Mouse (Mus musculus) kidney, embryonic 14.5 days (tissue): ENCODE measurements at regions not wholly inside any gene's neighbourhood (a gene's known extent, or its start where the extent isn't known, plus 50 kb on each side); places are given as distances from the start of the nearest gene placed in this dataset.
A peak's percentile ranks its signal among the peaks of the same experiment; 100 is the strongest.

Experiments used
- ATAC-seq: fragments of 200-750 bp; cut with Nextera tagmentation; 2 replicates; pipeline ENCODE4 v1.8.0; 2017; ENCODE audit warnings: moderate number of reproducible peaks, mild to moderate bottlenecking, moderate TSS enrichment, moderate library complexity; ENCODE audit not compliant: low FRiP score, low TSS enrichment
- H3K27ac ChIP-seq: fragments of 300-500 bp; sonication (generic); 2 replicates; pipeline ENCODE4 v1.5.1; 2014; ENCODE audit warnings: low read depth, mild to moderate bottlenecking, low read length, moderate library complexity, mixed read lengths
- H3K27me3 ChIP-seq: fragments of 300-500 bp; sonication (generic); 2 replicates; pipeline ENCODE4 v1.6.1; 2014; ENCODE audit warnings: mild to moderate bottlenecking, low read length; ENCODE audit not compliant: control insufficient read depth, insufficient read depth
- H3K36me3 ChIP-seq: fragments of 300-500 bp; sonication (generic); 2 replicates; pipeline ENCODE4 v1.6.1; 2014; ENCODE audit warnings: low read length, mixed read lengths; ENCODE audit not compliant: control insufficient read depth, insufficient read depth
- H3K4me1 ChIP-seq: fragments of 300-500 bp; sonication (generic); 2 replicates; pipeline ENCODE4 v1.6.1; 2014; ENCODE audit warnings: low read length, mixed read lengths; ENCODE audit not compliant: control insufficient read depth, insufficient read depth
- H3K4me2 ChIP-seq: fragments of 300-500 bp; sonication (generic); replicated peaks from 2 replicates; pipeline ENCODE4 v1.6.1; 2014; ENCODE audit warnings: low read depth, mild to moderate bottlenecking, low read length
- H3K4me3 ChIP-seq: fragments of 300-500 bp; sonication (generic); 2 replicates; pipeline ENCODE4 v1.5.1; 2014; ENCODE audit warnings: mild to moderate bottlenecking, low read length
- H3K9ac ChIP-seq: fragments of 300-500 bp; sonication (generic); 2 replicates; pipeline ENCODE4 v1.6.1; 2014; ENCODE audit warnings: low read depth, mild to moderate bottlenecking, low read length, moderate library complexity
- H3K9me3 ChIP-seq: fragments of 300-500 bp; sonication (generic); 2 replicates; pipeline ENCODE4 v1.6.1; 2016; ENCODE audit warnings: low read length; ENCODE audit not compliant: control insufficient read depth
- WGBS: fragments of 180-500 bp; shearing (Covaris S2); extraction: QIAGEN DNeasy Blood & Tissue Kit; methylation state at CpG from one replicate; pipeline ENCODE4 v1.1.7; 2014; 5-methylcytosine and 5-hydroxymethylcytosine counted together

GRCm38 (mm10) chr12:77638266-77638665, 400.3 kb downstream of the Fut8 start:
- peak; percentile 93 for ATAC-seq
- no peaks in the 10 kb centered on the region for H3K9me3 ChIP-seq
- H3K4me3 ChIP-seq: no peak overlapping the region
- 24% methylated on average over 7 of the region's 7 CpGs for WGBS
- H3K9ac ChIP-seq: no peak overlapping the region
- H3K27me3 ChIP-seq: peaks cover 8% of the 10 kb centered on the region
- no peaks in the 10 kb centered on the region for H3K36me3 ChIP-seq
- peaks cover 11% of the 10 kb centered on the region for H3K4me1 ChIP-seq
- no peak overlapping the region for H3K27ac ChIP-seq
- no peak overlapping the region for H3K4me2 ChIP-seq

GRCm38 (mm10) chr12:77642336-77642735, 404.4 kb downstream of the Fut8 start:
- Histone ChIP-seq H3K27ac (no peak overlapping the region), H3K4me2 (no peak overlapping the region), H3K4me1 (peaks cover 9% of the 10 kb centered on the region), H3K9me3 (no peaks in the 10 kb centered on the region), H3K4me3 (no peak overlapping the region), H3K36me3 (no peaks in the 10 kb centered on the region), H3K27me3 (peaks cover 2% of the 10 kb centered on the region), H3K9ac (no peak overlapping the region)
- ATAC-seq: no peak
- 78% methylated on average over 4 of the region's 4 CpGs for WGBS

GRCm38 (mm10) chr12:77647841-77648240, 409.9 kb downstream of the Fut8 start:
- Histone ChIP-seq H3K27ac (no peak overlapping the region), H3K36me3 (no peaks in the 10 kb centered on the region), H3K4me1 (no peaks in the 10 kb centered on the region), H3K4me3 (no peak overlapping the region), H3K9ac (no peak overlapping the region), H3K27me3 (no peaks in the 10 kb centered on the region; the same call in 1 of the 2 replicates), H3K9me3 (no peaks in the 10 kb centered on the region), H3K4me2 (no peak overlapping the region)
- ATAC-seq: no peak
- 68% methylated on average over 3 of the region's 3 CpGs for WGBS

DNA sequence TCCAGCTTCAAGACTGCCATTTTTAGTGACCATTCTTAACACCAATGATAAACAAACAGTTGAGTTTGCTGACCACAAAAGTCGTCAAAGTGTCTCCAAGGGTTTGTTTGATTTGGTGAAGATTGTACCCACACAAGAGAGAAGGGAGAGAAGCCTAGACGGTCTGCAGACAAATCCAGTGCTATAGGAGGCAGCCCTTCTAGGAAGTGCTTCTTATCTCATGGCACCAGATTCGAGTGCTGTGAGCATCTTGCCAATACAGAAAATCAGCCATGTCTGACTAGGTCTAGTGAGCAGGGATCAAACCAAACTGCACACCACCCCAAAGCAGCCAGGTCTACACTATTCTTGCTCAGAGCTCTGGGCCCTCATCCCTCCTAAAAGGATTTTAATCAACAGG, 416.4 kb downstream of the Fut8 start:
- no peak overlapping the region for H3K4me3 ChIP-seq
- no peak overlapping the region for H3K4me2 ChIP-seq
- 70% methylated on average over 3 of the region's 3 CpGs for WGBS
- H3K9me3 ChIP-seq: no peaks in the 10 kb centered on the region
- H3K27ac ChIP-seq: no peak overlapping the region
- no peaks in the 10 kb centered on the region for H3K4me1 ChIP-seq
- ATAC-seq: no peak
- no peaks in the 10 kb centered on the region for H3K36me3 ChIP-seq
- no peaks in the 10 kb centered on the region; the same call in 1 of the 2 replicates for H3K27me3 ChIP-seq
- no peak overlapping the region for H3K9ac ChIP-seq

- no peak overlapping the region for H3K4me2 ChIP-seq
- WGBS: 81% methylated on average over 5 of the region's 5 CpGs
- H3K27me3 ChIP-seq: no peaks in the 10 kb centered on the region; the same call in 1 of the 2 replicates
- no peaks in the 10 kb centered on the region for H3K4me1 ChIP-seq
- no peaks in the 10 kb centered on the region for H3K36me3 ChIP-seq
- H3K9me3 ChIP-seq: no peaks in the 10 kb centered on the region
- no peak overlapping the region for H3K4me3 ChIP-seq
- H3K9ac ChIP-seq: no peak overlapping the region
- no peak overlapping the region for H3K27ac ChIP-seq
- ATAC-seq: no peak
Measured at GRCm38 (mm10) chr12:77657060-77657459, 419.1 kb downstream of the Fut8 start.

- Histone ChIP-seq H3K27ac (no peak overlapping the region), H3K27me3 (no peaks in the 10 kb centered on the region; the same call in 1 of the 2 replicates), H3K4me3 (no peak overlapping the region), H3K9ac (no peak overlapping the region), H3K4me1 (no peaks in the 10 kb centered on the region), H3K4me2 (no peak overlapping the region), H3K9me3 (no peaks in the 10 kb centered on the region), H3K36me3 (no peaks in the 10 kb centered on the region)
- 42% methylated on average over 3 of the region's 3 CpGs for WGBS
- ATAC-seq: no peak
Measured at GRCm38 (mm10) chr12:77657878-77658277, 420.0 kb downstream of the Fut8 start.

DNA sequence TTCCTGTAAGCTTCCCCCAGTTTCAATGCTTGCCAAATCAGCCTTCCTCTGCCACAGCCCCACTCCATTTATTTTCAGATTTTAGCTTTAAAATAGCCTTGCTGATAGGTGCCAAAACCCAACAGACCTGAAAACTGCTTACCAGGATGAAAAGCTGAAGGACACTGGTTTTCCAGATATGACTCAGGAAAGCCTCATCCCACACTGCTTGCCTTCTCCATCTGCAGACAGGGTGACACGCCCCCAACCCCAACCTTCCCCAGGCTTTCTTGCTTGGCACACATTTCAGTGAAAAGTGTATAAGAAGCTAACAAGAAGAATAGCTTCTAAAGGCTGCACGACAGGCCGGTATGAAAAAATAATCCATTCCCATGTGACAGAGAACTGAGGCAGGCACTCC, 425.3 kb downstream of the Fut8 start:
- no peaks in the 10 kb centered on the region for H3K9me3 ChIP-seq
- H3K27me3 ChIP-seq: no peaks in the 10 kb centered on the region; the same call in 1 of the 2 replicates
- H3K4me3 ChIP-seq: no peak overlapping the region
- H3K27ac ChIP-seq: no peak overlapping the region
- no peaks in the 10 kb centered on the region for H3K36me3 ChIP-seq
- no peak overlapping the region for H3K4me2 ChIP-seq
- no peak for ATAC-seq
- H3K9ac ChIP-seq: no peak overlapping the region
- 90% methylated on average over 3 of the region's 3 CpGs for WGBS
- H3K4me1 ChIP-seq: 0 out of 2 replicates have a peak, but pooled peaks cover 3% of the 10 kb centered on the region

- Histone ChIP-seq H3K9me3 (no peaks in the 10 kb centered on the region), H3K36me3 (no peaks in the 10 kb centered on the region), H3K27me3 (no peaks in the 10 kb centered on the region; the same call in 1 of the 2 replicates), H3K4me1 (0 out of 2 replicates have a peak, but pooled peaks cover 5% of the 10 kb centered on the region), H3K9ac (no peak overlapping the region), H3K27ac (no peak overlapping the region), H3K4me2 (no peak overlapping the region), H3K4me3 (no peak overlapping the region)
- no peak for ATAC-seq
- 75% methylated on average over 7 of the region's 7 CpGs for WGBS
Measured at GRCm38 (mm10) chr12:77663665-77664374, 425.9 kb downstream of the Fut8 start.

GRCm38 (mm10) chr12:77666411-77666810, 428.5 kb downstream of the Fut8 start:
- H3K4me2 ChIP-seq: no peak overlapping the region
- H3K9me3 ChIP-seq: no peaks in the 10 kb centered on the region
- H3K4me1 ChIP-seq: 0 out of 2 replicates have a peak, but pooled peaks cover 5% of the 10 kb centered on the region
- no peaks in the 10 kb centered on the region for H3K36me3 ChIP-seq
- no peak overlapping the region for H3K27ac ChIP-seq
- H3K4me3 ChIP-seq: no peak overlapping the region
- no peaks in the 10 kb centered on the region; the same call in 1 of the 2 replicates for H3K27me3 ChIP-seq
- ATAC-seq: no peak
- WGBS: 80% methylated on average over 8 of the region's 8 CpGs
- H3K9ac ChIP-seq: no peak overlapping the region
